Mouse (Mus musculus): ENCODE data around the gene Dicer1.

DNA sequence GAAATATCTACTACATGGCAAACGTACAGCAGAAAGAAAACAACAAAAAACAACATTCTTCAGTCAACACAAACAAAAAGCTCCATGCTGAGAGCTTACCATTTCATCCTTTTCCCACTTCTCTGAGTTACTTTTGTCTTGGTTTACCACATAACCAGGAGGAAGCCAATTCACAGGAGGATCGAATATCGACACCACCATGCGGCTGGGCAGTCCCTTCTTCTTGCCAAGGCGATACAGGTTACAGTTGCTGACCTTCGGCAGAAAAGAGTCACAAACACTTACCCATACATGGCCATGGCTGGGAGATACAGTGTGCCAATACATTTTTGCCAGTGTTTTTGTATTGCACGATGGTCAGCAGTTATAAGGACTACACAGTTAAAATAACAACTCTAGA lies 51.5 kb downstream of the Dicer1 start:
- no peak for TF ChIP-seq CTCF (IDR thresholded peaks at IDR 0.05; ENCODE audit: low read depth, low read length)
- no peak for TF ChIP-seq POLR2A (IDR thresholded peaks at IDR 0.05; ENCODE audit: borderline replicate concordance, low read depth, low read length)
